Mouse (Mus musculus) skeletal muscle tissue, adult 2 months (tissue): ENCODE results near the gene Gm9040.
"Not testable (repeated sequence)": the region's sequence is repeated elsewhere in the genome, so short reads cannot be mapped to it uniquely, and the experiment has no call there.

Experiments used
- DNase-seq: peaks from one replicate; pipeline ENCODE4 v3.0.0-alpha.2; 2012; ENCODE audit warnings: low read depth, low spot score

Gene Gm9040

DNA sequence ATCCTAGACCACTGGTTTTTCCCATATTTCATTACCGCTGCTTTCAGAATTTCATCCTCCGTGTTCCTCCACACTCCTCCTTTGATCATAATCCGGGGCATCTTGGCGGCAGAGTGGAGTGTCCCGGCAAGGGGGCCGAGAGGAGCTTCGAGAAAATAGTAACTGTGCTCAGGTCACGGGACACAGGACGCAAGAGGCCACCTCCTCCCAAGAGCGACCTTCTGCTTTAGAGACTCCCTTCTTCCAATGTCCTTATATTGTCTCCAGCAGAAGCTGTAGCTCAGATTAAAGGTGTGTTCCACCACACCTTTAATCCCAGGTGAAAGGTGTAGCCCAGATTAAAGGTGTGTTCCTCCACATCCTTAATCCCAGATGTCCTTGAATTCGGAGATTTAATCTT is at the start of gene Gm9040:
Gene Gm9040 (minus strand): TSS at position 101 of the 400 bp plus-strand sequence.
- DNase-seq = not testable (repeated sequence)

DNA sequence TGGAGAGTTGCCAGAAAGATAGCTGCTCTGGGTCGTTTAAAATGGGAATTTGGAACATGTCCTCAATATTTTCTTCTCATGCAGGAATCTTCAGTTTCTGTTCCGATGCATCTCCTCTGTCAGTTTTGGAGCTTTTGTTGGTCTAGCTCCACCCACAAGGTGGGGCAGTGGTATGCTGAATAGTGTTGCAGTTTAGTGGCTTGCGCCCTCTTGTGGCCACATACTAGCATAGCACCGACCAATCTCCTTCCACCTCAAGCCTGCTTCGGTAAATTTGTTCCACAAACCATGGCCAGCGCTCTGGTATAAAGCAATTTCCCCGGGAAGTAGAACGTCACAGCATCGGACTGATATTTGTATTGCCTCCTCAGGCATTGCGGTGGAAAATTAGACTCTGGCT is 43.7 kb upstream of the Gm9040 start:
- peak; percentile 59 for DNase-seq

DNA sequence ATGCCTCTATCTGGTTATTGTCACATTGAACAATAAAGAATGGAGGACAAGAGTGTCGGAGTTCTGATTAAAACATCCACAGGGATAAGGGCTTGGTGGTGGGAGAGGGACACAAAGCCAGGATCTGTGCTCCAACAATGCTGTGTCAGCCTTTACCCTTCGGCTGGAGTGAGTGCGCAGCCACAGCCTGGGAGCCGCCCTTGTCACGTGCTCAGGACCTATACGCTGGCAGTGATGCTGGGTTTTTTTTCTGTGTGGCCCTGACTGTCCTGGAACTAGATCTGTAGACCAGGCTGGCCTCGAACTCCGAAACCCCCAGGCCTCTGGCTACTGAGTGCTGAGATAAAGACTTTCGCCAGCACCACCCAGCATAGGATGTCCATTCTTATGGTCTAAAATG is 42.7 kb upstream of the Gm9040 start:
- no peak for DNase-seq

- not testable (repeated sequence) for DNase-seq
Observed at GRCm38 (mm10) chr10:118354005-118354404, 27.2 kb upstream of the Gm9040 start, which contains the start of gene Gm9049. Gm9049 (minus strand) TSS chr10:118354105.

- DNase-seq = not testable (repeated sequence)
Observed at GRCm38 (mm10) chr10:118348579-118348978, 21.8 kb upstream of the Gm9040 start, which contains the start of gene Gm9048. Gm9048 (minus strand) TSS chr10:118348679.

DNA sequence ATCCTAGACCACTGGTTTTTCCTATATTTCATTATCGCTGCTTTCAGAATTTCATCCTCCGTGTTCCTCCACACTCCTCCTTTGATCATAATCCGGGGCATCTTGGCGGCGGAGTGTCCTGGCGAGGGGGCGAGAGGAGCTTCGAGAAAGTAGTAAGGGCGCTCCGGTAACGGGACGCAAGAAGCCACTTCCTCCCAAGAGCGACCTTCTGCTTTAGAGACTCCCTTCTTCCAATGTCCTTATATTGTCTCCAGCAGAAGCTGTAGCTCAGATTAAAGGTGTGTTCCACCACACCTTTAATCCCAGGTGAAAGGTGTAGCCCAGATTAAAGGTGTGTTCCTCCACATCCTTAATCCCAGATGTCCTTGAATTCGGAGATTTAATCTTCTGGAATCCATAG is 16.4 kb upstream of the Gm9040 start, which contains the start of gene Gm9046:
Gene Gm9046 (minus strand): TSS at position 101 of the 400 bp plus-strand sequence.
- not testable (repeated sequence) for DNase-seq

DNA sequence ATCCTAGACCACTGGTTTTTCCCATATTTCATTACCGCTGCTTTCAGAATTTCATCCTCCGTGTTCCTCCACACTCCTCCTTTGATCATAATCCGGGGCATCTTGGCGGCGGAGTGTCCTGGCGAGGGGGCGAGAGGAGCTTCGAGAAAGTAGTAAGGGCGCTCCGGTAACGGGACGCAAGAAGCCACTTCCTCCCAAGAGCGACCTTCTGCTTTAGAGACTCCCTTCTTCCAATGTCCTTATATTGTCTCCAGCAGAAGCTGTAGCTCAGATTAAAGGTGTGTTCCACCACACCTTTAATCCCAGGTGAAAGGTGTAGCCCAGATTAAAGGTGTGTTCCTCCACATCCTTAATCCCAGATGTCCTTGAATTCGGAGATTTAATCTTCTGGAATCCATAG is 11.0 kb upstream of the Gm9040 start, which contains the start of gene Gm9045:
Gene Gm9045 (minus strand): TSS at position 101 of the 400 bp plus-strand sequence.
- not testable (repeated sequence) for DNase-seq

- not testable (repeated sequence) for DNase-seq
Observed at GRCm38 (mm10) chr10:118332308-118332707, 5.5 kb upstream of the Gm9040 start, which contains the start of gene Gm9044. Gm9044 (minus strand) TSS chr10:118332408.

- DNase-seq = no peak
Observed at GRCm38 (mm10) chr10:118319024-118319423, 7.7 kb downstream of the Gm9040 start.

DNA sequence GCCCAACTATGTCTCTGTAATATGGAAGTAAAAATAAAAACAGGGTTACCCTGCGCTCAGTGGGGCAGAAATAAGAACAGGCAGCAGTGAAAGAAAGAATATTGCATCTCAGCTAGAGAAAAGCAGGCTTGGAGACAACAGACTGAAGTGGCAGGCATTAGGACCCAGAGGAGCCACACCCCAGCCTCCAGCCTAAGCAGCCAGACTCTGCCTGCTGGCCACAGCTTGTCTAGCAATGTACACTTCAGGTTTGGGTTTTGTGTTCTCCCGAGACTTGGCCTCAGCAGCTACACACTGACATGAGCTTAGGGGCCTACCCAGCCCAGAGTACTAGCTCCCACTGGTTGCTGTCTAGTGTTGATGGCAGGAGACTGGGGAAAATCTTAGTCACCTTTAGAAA is 24.6 kb downstream of the Gm9040 start:
- DNase-seq = not testable (repeated sequence)

DNA sequence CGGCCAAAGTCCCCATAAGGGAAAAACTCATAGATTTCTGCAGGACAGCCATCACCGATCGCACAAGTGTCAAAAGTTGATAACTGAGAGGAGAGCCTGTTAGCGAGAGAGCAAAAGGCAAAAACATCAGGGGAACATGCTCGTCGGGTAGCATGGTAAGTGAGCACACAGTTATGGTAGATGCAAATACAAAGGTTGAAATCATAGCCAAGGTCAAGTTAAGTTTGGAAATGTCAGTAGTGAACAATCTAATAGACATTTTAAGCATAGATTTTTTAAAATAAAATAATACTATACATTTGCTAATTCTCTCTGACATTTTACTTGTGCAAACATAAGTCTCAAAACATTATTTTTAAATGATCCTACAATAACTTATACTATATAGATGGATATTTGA is 31.8 kb downstream of the Gm9040 start, which contains the start of gene Iltifb:
Gene Iltifb (minus strand): TSS at position 101 of the 400 bp plus-strand sequence.
- DNase-seq = no peak

GRCm38 (mm10) chr10:118283016-118283415 is 43.8 kb downstream of the Gm9040 start:
- DNase-seq = not testable (repeated sequence)

- not testable (repeated sequence) for DNase-seq
Observed at GRCm38 (mm10) chr10:118282565-118282964, 44.2 kb downstream of the Gm9040 start.

DNA sequence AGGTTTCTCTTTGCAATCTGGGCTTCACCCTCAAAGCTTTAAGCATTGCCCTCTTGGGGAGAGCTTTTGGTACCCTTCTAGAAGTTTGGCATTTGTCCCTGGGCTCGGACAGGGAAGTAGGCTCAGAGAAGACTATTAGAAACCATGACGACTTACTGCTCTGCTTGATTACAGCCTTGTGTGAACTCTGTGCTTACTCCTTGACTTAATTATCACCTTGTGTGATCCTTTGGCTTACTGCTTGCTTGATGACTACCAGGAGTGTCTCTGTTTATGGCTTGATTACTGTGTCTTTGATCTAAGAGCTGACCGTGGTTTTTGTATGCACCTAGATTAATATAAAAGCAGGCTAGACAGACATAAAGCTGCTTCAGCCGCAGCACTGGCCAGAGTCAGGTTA is 48.7 kb downstream of the Gm9040 start:
- DNase-seq = not testable (repeated sequence)
